Mouse (Mus musculus): ENCODE data around the gene Gm9844. TPM values are rescaled to one million over a fixed set of nuclear protein-coding genes. Genes with fewer than 3 reads are reported as not detected.

Gene Gm9844
- polyA plus RNA-seq, 1 experiment from 2014 or later: 35.5 TPM

DNA sequence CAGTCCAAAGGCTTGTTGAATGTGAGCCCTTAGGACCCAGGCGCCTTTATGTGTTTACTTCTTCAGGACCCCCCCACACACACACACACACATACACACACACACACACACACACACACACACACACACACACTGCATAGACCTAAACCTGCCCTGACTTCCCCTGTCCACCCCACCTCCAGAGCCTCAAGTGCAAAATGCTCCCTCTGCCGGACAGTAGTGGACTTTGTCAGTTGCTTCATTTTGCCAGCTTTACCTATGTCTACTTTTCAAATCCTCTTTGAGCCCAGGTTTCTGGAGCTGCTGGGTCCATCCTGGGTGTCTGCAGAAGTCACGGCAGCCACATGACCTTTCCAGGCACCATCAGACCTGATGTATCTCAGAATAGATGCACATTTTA lies 42.9 kb downstream of the Gm9844 start:
- ATAC-seq (ENCODE audit: low read depth): peak; percentile 34
- peaks cover 15% of the 10 kb centered on the region for H3K36me3 ChIP-seq
- H3K4me2 ChIP-seq: peak overlapping the region; percentile 75
- H3K27me3 ChIP-seq: no peaks in the 10 kb centered on the region
- no peaks in the 10 kb centered on the region for H3K9me3 ChIP-seq
- peak overlapping the region; percentile 66 for H3K4me3 ChIP-seq
- H3K27ac ChIP-seq (replicated peaks): peak overlapping the region; percentile 81; the same call in 1 of the 2 replicates
- WGBS: 14% methylated on average over 3 of the region's 3 CpGs
- peaks cover 49% of the 10 kb centered on the region for H3K4me1 ChIP-seq (replicated peaks)
- H3K9ac ChIP-seq: peak overlapping the region; percentile 86

DNA sequence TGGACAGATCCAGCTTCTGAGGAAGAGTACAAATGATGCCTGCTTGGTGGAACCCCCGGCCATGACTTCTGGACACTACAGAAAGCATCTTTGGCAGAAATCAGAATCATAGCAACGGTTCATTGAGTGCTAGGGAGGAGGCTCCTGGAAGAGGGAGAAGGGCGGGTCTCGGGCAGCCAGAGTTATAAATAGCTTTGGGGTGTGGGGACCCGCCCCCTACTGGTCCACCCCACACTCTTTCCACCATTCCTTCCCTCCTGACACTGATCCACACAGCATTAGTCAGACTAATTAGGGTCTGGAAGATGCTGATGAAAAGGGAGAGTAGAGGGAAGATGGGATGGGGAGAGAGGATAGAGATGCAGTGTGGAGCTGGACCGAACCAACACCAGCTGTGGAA lies 44.5 kb downstream of the Gm9844 start:
- Histone ChIP-seq H3K27ac (replicated peaks) (no peak overlapping the region; the same call in 1 of the 2 replicates), H3K36me3 (peaks cover 23% of the 10 kb centered on the region), H3K27me3 (no peaks in the 10 kb centered on the region), H3K9ac (peak overlapping the region; percentile 52; the same call in 1 of the 2 replicates), H3K4me2 (0 out of 2 replicates have a peak overlapping the region, but pooled peaks have one; percentile 4), H3K4me1 (replicated peaks) (peaks cover 49% of the 10 kb centered on the region), H3K9me3 (no peaks in the 10 kb centered on the region), H3K4me3 (no peak overlapping the region)
- WGBS: 37% methylated on average over 6 of the region's 6 CpGs
- no peak for ATAC-seq (ENCODE audit: low read depth)

DNA sequence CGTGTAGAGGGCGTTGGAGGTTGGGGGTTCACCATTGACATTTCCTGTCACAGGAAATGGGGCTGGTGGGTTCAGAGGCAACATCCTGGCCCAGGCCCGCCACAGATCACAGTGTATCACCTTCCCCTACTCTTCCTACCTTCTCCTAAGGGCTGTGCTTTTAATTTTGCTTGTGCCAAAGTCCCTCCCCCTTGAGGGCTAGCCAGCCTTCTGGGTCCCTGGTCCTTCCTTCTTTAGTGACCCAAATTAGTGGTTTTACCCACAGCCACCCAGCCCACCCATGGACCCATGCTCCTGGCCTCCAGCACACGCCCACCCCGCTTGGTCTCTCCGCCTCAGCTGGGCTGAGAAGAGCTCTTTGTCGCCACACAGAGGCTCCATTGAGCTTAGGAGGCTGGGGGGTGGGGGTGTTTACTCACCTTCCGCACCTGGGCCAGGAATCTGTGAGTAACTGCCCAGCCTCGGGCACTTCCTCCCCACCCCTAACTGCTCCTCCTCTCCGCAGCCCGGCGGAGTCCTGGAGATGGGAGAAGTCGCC lies 45.3 kb downstream of the Gm9844 start:
- Histone ChIP-seq H3K9ac (peak overlapping the region; percentile 52; the same call in 1 of the 2 replicates), H3K9me3 (no peaks in the 10 kb centered on the region), H3K27ac (replicated peaks) (no peak overlapping the region; the same call in 1 of the 2 replicates), H3K4me2 (no peak overlapping the region), H3K27me3 (no peaks in the 10 kb centered on the region), H3K4me3 (no peak overlapping the region), H3K4me1 (replicated peaks) (peaks cover 44% of the 10 kb centered on the region), H3K36me3 (peaks cover 29% of the 10 kb centered on the region)
- WGBS: 31% methylated on average over 13 of the region's 13 CpGs
- no peak for ATAC-seq (ENCODE audit: low read depth)

Other genes with a start within 250 kb of the Gm9844 start
- 0.22 and 0.23 TPM in 2 replicates for gene Lypd3, start 225.7 kb upstream of the Gm9844 start, polyA plus RNA-seq (2015; fragmentation: Nextera tagmentation; extraction: Ambion mirVana)
- not detected in 2 replicates for gene Tex101, start 185.5 kb upstream of the Gm9844 start, polyA plus RNA-seq (2015; fragmentation: Nextera tagmentation; extraction: Ambion mirVana)
- gene BC049730, start 153.0 kb upstream of the Gm9844 start, polyA plus RNA-seq (2015; fragmentation: Nextera tagmentation; extraction: Ambion mirVana): not detected in 2 replicates
- not detected in 2 replicates for gene Gm4763, start 135.3 kb upstream of the Gm9844 start, polyA plus RNA-seq (2015; fragmentation: Nextera tagmentation; extraction: Ambion mirVana)
- 0.21 and 0.33 TPM in 2 replicates for gene Cd177, start 101.9 kb upstream of the Gm9844 start, polyA plus RNA-seq (2015; fragmentation: Nextera tagmentation; extraction: Ambion mirVana)
- gene Ceacam10, start 85.0 kb upstream of the Gm9844 start, polyA plus RNA-seq (2015; fragmentation: Nextera tagmentation; extraction: Ambion mirVana): 0.52 TPM in 1 of 2 replicates, not detected in the other
- not detected in 2 replicates for gene Lypd4, start 7.7 kb downstream of the Gm9844 start, polyA plus RNA-seq (2015; fragmentation: Nextera tagmentation; extraction: Ambion mirVana)
- not detected in 2 replicates for gene Dmrtc2, start 7.8 kb downstream of the Gm9844 start, polyA plus RNA-seq (2015; fragmentation: Nextera tagmentation; extraction: Ambion mirVana)
- gene Rps19, start 22.2 kb downstream of the Gm9844 start, polyA plus RNA-seq (2015; fragmentation: Nextera tagmentation; extraction: Ambion mirVana): 1,220 and 1,295 TPM in 2 replicates
- gene Cd79a, start 35.2 kb downstream of the Gm9844 start, polyA plus RNA-seq (2015; fragmentation: Nextera tagmentation; extraction: Ambion mirVana): 0.31 and 0.33 TPM in 2 replicates
- 61.9 and 63.8 TPM in 2 replicates for gene Arhgef1, start 40.7 kb downstream of the Gm9844 start, polyA plus RNA-seq (2015; fragmentation: Nextera tagmentation; extraction: Ambion mirVana)
- gene Gm4881, start 82.3 kb downstream of the Gm9844 start, polyA plus RNA-seq (2015; fragmentation: Nextera tagmentation; extraction: Ambion mirVana): 1.0 and 1.2 TPM in 2 replicates
- 255 and 276 TPM in 2 replicates for gene Rabac1, start 110.5 kb downstream of the Gm9844 start, polyA plus RNA-seq (2015; fragmentation: Nextera tagmentation; extraction: Ambion mirVana)
- gene Atp1a3, start 143.7 kb downstream of the Gm9844 start, polyA plus RNA-seq (2015; fragmentation: Nextera tagmentation; extraction: Ambion mirVana): 261 and 282 TPM in 2 replicates
- gene Grik5, start 210.1 kb downstream of the Gm9844 start, polyA plus RNA-seq (2015; fragmentation: Nextera tagmentation; extraction: Ambion mirVana): 15.2 and 15.3 TPM in 2 replicates
- gene Zfp574, start 210.4 kb downstream of the Gm9844 start, polyA plus RNA-seq (2015; fragmentation: Nextera tagmentation; extraction: Ambion mirVana): 32.8 and 35.4 TPM in 2 replicates

All from neural tube, embryonic 13.5 days (tissue).